Mouse (Mus musculus) heart, adult 18-20 months (tissue): ENCODE results near the gene Gmip. TPM values are rescaled to one million over a fixed set of nuclear protein-coding genes. Genes with fewer than 3 reads are reported as not detected.

Source experiments
- DNase-seq, 2 experiments: peaks; one replicate each; pipeline ENCODE4 v3.0.0; 2021 to 2022; ENCODE audit warnings: mixed read lengths in 1 of 2
- total RNA-seq, 2 experiments: library from RNA; stranded (reverse); gene quantifications; 2 replicates each; pipeline ENCODE4 v1.2.3; 2021

Gene Gmip
- total RNA-seq, 2 experiments from 2014 or later: 4.2 to 7.4 TPM

GRCm38 (mm10) chr8:69863387-69864020, 55.0 kb downstream of the Gmip start:
- peak in 1 of 2 experiments; percentile 31 for DNase-seq

GRCm38 (mm10) chr8:69864180-69864579, 55.7 kb downstream of the Gmip start:
- no peak for DNase-seq

GRCm38 (mm10) chr8:69867696-69868326, 59.3 kb downstream of the Gmip start:
- no peak for DNase-seq

DNA sequence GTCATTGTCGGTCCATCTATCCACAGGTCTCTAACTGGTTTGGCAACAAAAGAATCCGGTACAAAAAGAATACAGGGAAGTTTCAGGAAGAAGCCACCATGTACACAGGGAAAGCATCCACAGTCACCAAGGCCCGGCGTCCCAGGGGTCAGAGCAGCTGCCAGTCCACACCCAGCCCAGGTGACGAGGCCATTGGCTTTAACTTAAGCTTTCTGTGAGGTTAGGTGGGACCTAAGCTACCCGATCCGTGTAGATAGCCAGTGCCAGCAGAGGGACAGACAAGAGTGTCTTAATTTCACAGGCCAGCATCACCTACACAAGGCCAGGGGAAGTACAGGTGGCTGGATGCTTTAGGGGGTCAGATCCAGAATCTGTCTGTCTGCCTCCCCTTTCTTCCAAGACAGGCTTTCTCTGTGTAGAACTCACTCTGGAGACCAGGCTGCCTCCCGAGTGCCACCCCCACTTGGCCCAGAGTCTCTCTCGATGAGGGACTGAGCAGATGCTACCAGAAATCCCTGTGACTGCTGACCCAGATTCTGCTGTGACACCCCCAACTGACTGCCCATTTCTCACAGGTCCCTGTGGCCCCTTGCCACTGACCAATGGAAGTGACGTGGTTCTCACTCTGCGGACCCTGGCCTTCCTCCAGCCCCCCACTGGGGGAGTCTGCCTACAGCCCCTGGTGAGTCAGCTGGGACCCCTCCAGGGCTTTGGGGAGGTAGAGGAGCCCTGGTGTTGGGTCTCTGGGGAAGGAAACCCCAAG, 61.7 kb downstream of the Gmip start:
- no peak for DNase-seq

GRCm38 (mm10) chr8:69870907-69871306, 62.4 kb downstream of the Gmip start:
- DNase-seq: no peak

Other genes starting within 250 kb of the Gmip start
- 1 to 10 TPM; 6.2 to 7.0 TPM for gene Zfp868, start 183.1 kb upstream of the Gmip start, total RNA-seq
- gene Zfp964, start 154.2 kb upstream of the Gmip start, total RNA-seq: 1 to 10 TPM; 1.2 to 1.4 TPM
- 10 to 100 TPM; 13.3 to 16.4 TPM for gene Zfp869, start 98.0 kb upstream of the Gmip start, total RNA-seq
- gene Zfp963, start 58.7 kb upstream of the Gmip start, total RNA-seq: 1 to 10 TPM; 2.9 to 3.0 TPM
- 1 to 10 TPM; 1.7 to 4.0 TPM for gene Gm20422, start 33.8 kb upstream of the Gmip start, total RNA-seq
- 10 to 100 TPM; 12.5 to 12.9 TPM for gene Atp13a1, start 17.5 kb upstream of the Gmip start, total RNA-seq
- 10 to 100 TPM; 15.1 to 17.6 TPM for gene Zfp866, start 17.5 kb upstream of the Gmip start, total RNA-seq
- under 1 TPM; 0.12 to 0.33 TPM for gene Lpar2, start 13.8 kb downstream of the Gmip start, total RNA-seq
- gene Pbx4, start 23.8 kb downstream of the Gmip start, total RNA-seq: not detected
- gene Cilp2, start 79.0 kb downstream of the Gmip start, total RNA-seq: 1 to 10 TPM; 1.2 to 1.4 TPM
- under 1 TPM in 1 of 2 experiments, not detected in 1; 0.25 TPM for gene Tssk6, start 93.5 kb downstream of the Gmip start, total RNA-seq
- gene Ndufa13, start 93.9 kb downstream of the Gmip start, total RNA-seq: 100 to 1,000 TPM; 455 to 494 TPM
- 10 to 100 TPM; 13.7 to 14.2 TPM for gene Yjefn3, start 94.0 kb downstream of the Gmip start, total RNA-seq
- gene Gatad2a, start 187.7 kb downstream of the Gmip start, total RNA-seq: 10 to 100 TPM; 30.6 to 32.7 TPM
- 10 to 100 TPM; 30.7 to 32.2 TPM for gene Mau2, start 234.1 kb downstream of the Gmip start, total RNA-seq
- gene Sugp1, start 234.1 kb downstream of the Gmip start, total RNA-seq: 10 to 100 TPM; 15.8 to 17.6 TPM